Mouse (Mus musculus) embryo, embryonic 10 days (tissue): ENCODE data around the gene Cnot8.

Experiments used
- DNase-seq: peaks from one replicate; pipeline ENCODE4 v3.0.0-alpha.2; 2015; ENCODE audit warnings: low spot score

Gene Cnot8

GRCm38 (mm10) chr11:58167822-58168166 lies 63.8 kb downstream of the Cnot8 start:
- peak; percentile 8 for DNase-seq
